Mouse (Mus musculus) WW6 (cell line): Measurements from ENCODE around the gene Prkag2.

Source experiments
- DNase-seq: peaks from one replicate; pipeline ENCODE4 v3.0.0-alpha.2; 2013; ENCODE audit warnings: low read depth, low spot score

The Prkag2 gene

DNA sequence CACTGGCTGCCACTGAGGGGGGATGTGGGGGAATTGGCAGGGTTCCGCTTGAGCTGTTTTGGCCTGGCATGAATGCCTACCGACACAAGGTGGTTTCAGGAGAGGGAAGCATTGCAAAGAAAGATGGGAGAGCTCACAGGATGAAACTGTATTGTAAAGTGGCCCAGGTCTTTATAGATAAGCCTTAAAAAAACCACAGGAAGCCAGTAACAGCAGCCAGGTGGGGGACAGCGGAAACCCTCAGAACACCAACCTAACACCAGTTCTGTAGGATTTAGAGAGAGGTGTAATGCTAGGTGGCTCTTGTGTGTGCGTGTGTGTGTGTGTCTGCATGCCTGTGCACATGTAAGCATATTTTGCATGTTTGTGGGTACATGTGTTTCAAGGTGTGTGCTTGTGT is 101.1 kb downstream of the Prkag2 start:
- no peak for DNase-seq

GRCm38 (mm10) chr5:24995576-24996100 is 104.8 kb downstream of the Prkag2 start:
- DNase-seq, result no peak

DNA sequence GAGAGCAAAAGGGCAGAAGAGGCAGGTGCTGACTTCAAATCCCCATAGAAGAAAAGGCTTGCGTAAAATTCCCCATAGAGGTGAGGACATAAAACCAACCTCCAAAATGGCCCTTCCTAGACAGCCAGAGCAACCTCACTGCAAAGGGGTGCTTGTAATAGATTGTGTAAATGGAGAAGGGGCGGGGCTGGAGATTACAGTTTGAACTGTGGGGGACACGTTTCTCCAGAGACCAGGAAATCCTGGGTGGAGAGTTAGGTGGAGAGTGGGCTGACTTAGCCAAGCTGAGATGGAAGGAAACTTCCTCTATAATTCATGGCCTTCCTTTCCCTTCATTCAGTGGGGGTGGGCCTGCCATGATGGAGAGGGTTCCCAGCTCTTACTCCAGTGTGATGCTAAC is 107.3 kb downstream of the Prkag2 start:
- no peak for DNase-seq

DNA sequence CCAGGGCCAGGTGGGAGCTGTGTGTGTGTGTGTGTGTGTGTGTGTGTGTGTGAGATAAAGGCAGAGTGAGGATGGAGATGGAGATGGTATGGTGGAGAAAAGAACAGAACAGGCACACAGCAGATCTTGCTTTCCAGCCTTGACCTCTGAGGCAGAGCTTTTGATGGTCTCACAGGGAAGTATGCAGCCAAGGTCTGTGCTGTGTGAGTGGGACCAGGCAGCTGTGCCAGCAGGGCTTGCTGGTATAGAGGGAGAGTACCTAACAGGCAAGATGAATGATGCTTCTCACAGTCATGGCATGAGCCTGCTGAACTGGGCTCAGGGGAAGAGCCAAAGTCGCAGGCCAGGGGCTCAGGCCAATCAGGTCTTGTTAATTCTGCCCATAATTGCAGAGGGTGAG is 108.9 kb downstream of the Prkag2 start:
- no peak for DNase-seq

GRCm38 (mm10) chr5:24990460-24990859 is 110.0 kb downstream of the Prkag2 start:
- no peak for DNase-seq

DNA sequence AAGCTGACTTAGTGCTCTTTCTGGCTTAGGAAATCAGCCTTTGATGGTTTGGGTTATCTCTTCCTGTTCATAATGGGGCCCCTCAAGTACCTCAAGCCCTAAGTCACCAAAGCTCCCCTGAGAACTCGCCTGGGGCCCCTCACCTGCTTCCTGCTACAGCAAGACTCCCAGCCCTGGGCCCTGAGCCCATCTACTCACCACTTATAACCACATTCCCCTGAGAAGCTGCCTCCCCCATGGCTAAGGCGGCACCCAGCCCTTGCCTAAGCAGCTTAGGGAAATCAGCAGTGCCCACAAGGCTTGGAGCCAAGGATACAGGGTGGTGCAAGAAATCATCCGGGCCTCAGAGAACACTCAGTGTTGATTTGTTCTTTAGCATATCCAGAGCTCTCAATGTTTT is 110.8 kb downstream of the Prkag2 start:
- DNase-seq, result no peak

DNA sequence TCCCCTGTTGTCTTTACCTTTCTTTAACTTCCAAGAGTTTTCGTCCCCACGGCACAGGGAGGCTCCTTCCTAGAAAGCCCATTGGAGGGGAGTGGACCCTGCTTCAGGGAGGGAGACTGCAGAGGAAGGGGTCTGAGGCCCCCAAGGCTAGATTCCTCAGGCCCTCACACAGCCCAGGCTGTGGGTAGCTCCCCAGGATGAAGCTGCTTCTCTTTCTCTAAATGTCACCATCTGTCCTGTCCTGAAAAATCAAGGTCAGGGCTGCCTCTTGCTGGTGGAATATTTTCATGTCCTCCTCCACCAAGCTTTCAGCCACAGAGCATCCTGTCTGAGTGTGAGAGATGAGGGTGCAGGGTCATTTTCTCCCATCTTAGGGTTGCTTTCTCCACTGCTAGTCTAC is 113.5 kb downstream of the Prkag2 start:
- DNase-seq, result no peak

DNA sequence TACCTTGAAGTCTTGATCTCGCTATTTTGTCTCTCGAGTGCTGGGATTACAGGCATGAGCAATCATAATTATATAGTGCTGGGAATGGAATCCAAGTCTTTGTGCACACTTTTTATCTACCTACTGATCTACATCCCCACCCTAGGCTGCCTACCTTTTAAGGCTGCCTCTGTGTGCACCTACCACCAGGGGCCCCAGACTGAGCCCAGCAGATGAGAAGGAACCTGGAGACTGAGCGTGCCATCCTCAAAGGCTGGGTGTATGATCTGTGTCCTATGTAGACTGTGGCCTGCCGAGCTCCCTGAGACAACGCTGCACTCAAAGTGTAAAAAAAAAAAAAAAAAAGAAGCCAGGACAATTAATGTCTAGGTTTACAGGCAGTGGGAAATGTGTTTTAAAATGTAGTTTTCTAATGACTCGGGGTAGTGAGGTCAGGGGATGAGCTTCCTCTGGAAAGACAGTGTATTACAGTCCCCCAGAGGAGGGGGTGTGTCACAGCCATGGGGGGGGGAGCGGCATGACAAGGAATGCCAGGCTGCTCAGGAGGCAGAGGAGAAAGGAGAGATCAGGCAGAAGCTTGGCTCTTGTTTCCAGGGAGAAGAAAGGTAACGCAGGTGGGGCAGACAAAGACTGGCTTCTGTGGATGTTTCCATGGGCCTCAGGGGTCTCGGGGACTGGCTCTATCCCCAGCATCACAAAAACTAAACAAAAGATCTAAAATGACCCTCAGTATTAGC is 114.1 kb downstream of the Prkag2 start:
- no peak for DNase-seq

DNA sequence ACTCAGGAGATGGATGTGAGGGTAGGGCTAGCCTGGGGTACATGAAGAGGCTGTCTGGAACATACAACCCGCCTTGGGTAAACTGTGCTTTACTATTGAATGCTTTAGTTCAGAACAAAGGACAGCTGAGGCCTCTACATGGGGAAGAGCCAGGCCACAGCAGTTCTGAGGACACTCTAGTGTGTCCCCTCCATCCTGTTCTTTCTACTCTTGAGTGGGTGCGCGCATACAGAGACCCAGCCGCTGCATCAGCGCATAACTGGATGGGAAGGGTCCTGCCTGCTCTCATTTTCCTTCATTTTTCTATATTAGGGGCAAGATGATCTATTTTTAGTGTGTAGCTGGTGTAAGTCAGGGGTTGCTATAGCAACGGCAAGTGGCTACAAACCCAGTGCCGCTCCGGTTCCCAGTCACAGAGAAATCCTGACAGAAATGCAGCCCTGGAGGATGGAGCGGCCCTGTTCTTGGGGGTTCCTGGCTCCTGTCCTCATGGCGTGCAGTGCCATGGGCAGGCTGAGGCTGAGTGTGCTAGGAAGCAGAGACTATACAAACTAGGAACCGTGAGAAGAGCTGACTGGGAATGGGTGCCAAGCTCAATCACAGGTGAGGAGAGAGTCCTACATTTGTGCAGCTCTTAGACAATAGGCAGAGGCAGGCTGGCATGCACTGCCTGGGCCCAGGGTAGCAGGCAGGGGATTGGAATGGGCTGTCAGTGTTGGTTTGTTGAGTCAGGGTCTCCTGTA is 114.8 kb downstream of the Prkag2 start:
- no peak for DNase-seq

DNA sequence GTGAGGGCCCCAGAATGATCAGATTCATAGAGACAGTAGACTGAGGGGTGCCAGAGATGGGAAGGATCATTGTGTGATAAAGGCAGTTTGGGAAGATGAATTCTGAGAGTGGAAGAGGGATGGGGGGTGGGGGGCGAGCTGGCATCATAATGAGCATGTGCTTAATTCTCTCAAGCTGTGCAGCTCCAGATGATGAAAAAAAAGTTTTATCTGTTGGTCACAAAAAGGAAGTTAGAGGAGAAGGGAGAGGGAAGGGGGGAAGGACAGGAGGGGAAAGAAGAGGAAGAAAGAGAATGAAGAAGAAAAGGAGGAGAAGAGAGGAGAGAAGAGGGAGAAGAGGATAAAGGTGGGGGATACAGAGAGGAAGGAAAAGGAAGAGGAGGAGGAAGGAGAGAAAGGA is 116.3 kb downstream of the Prkag2 start:
- DNase-seq, result no peak

DNA sequence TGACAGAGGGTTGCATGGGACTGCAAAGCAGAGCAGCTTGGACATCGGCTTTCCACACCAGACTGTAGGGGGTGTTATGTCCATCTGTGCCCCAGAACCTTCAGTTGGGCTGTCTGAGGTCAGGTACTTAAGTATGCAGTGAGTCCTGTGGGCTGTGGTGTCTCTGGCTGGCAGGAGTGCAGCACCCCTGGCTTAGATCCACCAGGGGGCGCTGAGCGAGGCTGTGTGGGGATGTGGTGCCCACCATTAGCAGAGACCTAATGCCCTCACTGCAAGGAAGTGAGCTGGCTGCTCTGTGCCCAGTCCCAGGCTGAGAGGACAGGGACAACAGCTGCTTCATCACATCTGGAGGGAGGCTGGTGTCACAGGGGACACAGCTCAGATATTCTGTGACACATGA is 116.9 kb downstream of the Prkag2 start:
- DNase-seq, result no peak

DNA sequence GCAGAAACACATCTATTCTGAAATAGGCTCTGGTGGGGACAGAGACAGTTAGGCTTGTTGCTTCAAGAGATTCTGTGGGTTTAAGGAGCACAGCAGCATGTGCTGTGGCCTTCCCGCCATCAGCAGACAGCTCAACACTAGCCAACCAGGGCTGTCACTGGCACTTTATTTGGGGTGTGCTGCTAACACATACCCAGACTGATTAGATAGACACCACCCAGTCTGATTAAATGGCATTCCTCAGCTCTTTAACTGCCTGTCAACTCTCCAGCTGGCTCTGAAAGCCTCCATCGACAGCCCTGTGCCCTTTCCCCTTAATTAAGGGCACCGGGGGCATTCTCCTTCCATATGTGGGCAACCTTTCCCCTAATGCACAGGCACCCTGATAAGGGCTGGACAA is 118.2 kb downstream of the Prkag2 start:
- no peak for DNase-seq

DNA sequence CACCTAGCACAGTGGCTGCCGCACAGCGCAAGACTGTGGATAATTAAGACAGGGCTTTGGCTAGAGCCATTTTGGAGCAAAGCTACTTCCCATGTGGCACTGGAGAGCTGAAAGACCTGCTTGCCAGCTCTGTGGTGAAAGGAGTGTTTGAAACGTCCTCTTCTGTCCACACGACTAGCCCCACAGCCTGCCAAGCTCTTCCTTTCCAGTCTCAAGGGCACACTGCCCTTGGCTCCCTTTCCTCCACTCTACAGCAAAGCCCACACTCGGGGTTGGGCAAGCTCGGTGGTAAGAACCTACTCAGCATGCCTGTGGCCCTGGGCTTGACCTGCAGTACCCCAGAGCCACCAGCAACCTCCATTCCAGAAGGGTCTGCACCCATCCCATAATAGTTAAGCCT is 118.7 kb downstream of the Prkag2 start:
- DNase-seq, result no peak

DNA sequence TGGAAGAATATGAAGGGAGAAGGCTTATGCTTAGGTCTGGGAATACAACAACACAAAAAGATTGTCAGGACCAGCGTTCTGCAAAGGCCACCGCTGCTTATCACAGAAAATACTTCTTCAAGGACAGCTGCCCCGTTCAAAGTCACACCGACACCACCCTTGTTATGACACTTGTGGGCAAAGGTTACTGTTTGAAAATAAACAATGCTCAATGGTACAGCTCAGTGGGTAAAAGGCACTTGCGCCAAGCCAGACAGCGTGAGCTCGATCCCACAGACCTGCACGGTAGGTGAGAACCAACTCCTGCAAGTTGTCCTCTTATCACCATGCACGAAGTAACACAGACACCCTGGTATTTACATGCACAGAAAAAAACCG is 120.5 kb downstream of the Prkag2 start:
- no peak for DNase-seq

- DNase-seq, result no peak
Measured at GRCm38 (mm10) chr5:24979312-24979967, 121.0 kb downstream of the Prkag2 start.

- DNase-seq, result no peak
Measured at GRCm38 (mm10) chr5:24976907-24977306, 123.5 kb downstream of the Prkag2 start.

DNA sequence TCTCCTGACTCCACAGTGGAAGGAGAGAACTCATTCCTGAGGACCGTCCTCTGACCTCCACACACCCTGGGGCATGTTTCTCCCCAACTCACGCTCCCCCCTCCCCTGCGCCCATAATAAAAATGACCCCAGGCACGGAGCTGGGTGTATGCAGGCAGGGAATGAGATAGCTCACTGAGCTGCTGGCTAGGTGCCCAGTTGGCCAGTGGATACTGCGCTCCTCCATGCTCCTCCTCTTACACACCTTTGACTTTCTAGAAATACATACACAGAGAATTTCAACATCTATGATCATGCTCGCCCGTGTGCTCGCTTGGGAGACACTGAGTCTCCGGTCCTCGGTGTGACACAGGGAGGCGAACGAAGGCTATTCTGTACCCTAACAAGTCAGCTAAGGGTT is 124.2 kb downstream of the Prkag2 start:
- DNase-seq, result no peak

GRCm38 (mm10) chr5:24975100-24975499 is 125.3 kb downstream of the Prkag2 start:
- DNase-seq, result no peak

GRCm38 (mm10) chr5:24973672-24974225 is 126.7 kb downstream of the Prkag2 start:
- no peak for DNase-seq

GRCm38 (mm10) chr5:24973228-24973627 is 127.2 kb downstream of the Prkag2 start:
- DNase-seq, result no peak

GRCm38 (mm10) chr5:24970552-24971275 is 129.7 kb downstream of the Prkag2 start:
- DNase-seq, result no peak
